Mouse (Mus musculus): Measurements from ENCODE around the gene Znrf2.
"Not testable (repeated sequence)": the region's sequence is repeated elsewhere in the genome, so short reads cannot be mapped to it uniquely, and the experiment has no call there.

The Znrf2 gene

DNA sequence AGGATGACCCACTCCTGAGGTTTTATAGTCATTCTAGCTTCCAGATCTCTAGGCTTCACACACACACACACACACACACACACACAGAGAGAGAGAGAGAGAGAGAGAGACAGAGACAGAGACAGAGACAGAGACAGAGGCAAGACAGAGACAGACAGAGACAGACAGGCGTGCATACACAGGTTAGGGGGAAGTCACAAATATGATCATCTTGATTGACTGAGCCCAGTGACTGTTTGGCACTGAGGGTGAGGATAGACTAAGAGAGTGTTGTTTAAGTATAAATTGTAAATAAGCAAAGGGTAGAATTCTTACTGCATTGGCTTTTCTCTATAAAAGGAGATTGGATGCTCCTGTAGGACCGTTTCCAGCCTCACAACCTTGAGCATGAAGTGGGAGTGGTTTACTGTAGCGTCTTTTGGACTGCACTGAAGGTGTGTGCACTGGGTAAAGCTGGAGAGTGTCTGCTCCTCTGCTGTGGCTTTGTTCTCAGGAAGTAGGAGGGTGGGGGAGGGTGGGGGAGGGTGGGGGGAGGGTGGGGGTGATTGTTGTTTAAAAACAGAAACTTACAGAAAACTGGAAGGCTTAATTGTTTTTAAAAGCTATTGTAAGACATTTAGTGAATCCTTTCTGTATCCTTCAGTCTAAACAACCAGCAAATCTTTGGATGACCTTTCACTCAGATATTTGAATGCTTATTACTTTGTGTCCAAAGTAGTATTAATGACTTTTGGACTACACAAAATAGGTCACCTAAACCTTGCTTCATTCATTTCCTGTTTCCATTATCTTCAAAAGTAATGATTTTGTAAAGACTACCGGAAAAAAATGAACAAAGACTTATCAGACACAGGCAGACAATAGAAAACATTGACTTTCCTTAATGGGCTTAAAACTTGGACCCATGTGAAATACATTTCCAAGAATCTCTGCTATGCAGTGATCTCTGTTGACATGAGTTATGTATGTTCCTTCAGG is 32.8 kb downstream of the Znrf2 start:
- CTCF ChIA-PET, result no interaction called here

DNA sequence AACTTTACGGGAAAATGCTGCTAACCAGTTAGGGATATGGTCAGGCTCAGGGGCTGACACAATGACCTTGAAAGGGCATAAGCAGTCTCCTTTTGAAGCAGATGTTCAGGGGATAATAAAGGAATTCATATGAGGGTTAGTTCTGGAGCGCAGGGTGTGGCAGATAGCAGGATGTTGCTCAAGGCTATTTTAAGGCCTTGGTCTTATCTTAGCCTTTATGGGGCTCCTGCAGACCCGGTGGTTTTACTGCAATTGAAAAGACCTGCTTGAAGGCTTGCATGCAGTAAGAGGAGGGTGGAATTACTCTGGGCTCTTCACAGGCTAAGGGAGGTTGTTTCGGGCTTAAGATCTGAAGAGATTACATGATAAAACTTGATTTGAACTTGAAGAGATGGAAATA is 35.1 kb downstream of the Znrf2 start:
- CTCF ChIA-PET, result interaction anchor here (0.7 kb wide), 1 partner anchor 162 kb away, joined by 3 read pairs; no protein-coding TSS in a partner anchor

DNA sequence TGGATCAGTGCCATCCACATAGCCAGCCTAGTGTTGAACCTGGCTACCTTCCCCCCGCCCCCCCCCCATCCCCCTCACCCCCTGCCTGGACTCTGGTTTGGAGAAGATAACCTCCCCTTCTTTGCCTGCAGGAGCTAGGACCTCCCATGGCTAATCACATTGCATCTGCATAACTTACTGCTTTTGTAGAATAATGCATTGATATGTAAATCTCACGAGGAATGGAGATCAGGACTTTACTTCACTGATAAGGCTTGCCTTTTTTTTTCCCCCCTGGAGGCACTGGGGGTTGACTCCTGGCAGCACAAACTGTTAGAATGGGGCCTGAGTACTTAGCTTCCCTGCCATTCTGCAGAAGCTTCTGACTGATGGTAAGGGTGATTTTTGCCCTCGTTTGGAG is 36.0 kb downstream of the Znrf2 start:
- CTCF ChIA-PET, result interaction anchor here (0.7 kb wide), 1 partner anchor 161 kb away, joined by 3 read pairs; no protein-coding TSS in a partner anchor

DNA sequence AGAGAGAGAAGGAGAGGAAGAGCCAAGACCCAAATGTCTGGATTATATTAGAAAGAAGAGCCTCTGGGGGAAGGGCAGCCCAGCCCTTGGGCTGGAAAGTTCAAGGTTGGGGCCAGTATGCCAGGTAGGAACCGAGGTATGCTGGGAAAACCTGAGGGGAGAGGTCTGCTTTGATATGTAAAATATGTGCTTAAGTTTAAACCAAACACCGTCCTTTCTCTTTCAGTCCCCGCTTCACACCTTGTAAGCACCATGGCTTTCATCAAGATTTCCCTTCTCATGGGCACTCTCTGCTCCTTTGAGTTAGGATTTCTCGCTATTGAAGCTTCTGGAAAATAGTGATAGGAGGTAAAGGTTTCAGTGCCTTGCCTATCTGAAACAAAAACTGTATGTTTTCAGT is 38.1 kb downstream of the Znrf2 start:
- CTCF ChIA-PET, result no interaction called here

DNA sequence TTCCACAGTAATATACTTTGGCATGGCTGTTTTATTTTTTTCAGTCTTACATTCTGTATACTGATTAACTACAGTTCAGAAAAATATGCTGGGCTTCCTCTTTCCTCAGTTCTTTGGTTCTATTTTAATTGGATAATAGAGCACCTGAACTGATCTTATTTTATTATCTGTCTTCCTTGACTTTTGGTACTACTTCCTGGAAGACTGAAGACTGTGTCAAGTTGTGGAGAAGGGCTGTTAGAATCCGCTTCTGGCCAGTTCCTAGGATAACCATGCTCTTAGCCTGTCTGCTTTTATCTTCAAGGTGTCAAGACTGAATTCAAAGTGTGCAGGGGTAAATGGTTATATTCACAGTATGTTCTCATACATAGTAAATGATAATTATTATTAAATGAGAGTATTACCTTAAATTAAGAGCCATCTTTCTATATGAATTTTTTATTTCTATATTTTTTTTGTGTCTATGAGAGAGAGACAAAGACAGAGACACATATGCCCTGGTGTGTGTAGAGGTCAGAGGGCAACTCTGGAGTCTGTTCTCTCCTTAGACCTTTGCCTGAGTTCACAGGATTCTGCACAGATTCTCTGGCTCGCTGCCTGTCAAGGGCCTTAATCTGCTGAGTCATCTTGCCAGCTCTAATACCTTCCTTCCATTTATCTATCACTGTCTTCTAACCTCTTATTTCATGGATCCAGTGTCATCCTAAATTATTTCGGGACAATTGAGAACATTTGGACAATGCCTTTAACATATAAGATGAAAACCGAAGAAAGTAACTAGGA is 39.3 kb downstream of the Znrf2 start:
- CTCF ChIA-PET, result no interaction called here

DNA sequence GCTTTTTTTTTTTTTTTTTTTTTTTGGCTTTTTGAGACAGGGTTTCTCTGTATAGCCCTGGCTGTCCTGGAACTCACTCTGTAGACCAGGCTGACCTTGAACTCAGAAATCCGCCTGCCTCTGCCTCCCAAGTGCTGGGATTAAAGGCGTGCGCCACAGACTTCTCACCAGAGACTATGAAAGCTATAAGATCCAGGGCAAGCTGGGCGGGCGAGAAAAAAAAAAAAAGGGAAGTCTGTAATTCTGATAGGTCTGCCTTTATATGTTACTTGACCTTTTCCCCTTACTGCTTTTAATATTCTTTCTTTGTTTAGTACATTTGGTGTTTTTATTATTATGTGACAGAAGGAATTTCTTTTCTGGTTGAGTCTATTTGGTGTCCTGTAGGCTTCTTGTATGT is 42.4 kb downstream of the Znrf2 start:
- CTCF ChIA-PET, result not testable (repeated sequence)

DNA sequence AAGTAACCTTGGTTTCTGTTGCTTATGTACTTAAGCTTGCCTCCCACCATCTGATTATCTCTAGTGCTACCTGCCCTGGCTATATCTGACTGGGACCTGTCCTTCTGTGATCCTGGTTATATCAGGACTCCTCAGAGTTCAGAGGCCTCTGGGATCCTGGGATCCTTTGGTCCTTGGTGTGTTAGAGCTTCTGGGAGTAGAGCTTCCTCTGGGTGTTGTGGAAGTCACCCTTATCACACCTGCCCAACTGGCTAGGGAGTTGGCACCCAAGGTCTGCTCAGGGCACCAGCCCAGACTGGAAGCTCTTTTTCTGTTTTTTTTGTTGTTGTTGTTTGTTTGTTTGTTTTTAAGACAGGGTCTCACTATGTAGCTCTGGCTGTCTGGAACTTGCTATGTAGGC is 43.5 kb downstream of the Znrf2 start:
- CTCF ChIA-PET, result no interaction called here

DNA sequence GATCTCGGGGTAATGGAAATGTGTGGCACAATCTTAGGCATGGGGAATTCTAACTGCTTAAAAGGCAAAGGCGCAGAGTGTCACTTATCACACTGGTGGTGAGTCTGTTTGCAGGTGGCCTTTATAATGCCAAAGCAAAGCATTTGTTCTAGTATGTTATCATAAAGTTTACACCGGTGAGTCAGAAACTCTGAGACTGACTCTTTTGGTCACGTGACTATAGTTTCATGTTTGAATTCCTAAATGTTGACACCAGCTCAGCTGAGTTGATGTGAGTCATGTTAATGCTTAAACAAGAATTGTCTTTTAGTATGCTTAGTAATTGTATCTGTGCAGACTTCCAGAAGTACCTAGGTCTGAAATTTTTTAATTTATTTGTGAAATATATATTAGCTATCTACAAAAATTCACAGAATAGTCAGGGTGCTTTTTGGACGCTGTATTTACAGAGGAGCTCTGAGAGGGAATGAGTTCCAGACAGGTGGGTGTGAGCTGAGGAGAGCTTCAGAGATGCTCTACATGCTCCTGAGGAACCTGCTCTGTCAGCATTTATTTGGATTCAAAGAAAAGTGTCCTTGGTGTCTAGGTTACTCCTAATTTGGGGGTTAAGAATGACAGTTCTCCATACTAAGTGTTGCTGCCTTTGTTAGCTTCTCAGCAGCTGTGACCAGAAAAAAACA is 50.2 kb downstream of the Znrf2 start:
- CTCF ChIA-PET, result no interaction called here

DNA sequence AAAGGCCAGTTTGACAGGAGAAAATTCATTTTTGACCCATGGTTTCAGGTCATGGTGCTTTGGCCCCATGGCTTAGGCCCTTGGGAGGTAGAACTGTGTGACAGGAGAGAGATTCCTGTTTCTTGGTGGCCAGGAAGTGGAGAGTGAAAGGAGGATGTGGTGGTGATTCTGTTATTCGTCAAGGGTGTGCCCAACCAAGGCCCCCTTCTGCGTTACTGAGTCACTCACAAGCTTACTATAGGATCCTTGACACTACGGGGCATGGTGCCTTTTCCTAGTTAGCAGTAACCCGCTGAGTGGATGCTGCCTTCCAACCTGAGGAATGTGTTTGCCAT is 50.7 kb downstream of the Znrf2 start:
- CTCF ChIA-PET, result no interaction called here

DNA sequence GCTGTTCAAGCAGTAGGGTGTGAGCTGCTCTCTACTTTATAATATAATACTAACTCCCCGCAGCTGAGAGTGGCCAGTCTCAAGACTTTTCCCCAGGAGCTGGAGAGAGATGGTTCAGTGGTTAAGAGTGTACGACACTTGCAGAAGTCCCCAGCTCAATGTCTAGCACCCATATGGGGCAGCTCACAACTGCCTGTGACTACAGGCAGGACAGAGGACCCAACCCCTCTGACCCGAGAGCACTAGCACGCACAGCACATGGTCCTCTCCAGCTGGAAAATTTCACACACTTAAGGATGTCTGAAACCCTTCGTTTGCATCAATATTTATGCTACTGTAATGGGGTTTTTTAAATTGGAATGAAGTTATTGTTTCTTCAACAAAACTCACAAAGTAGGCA is 56.3 kb downstream of the Znrf2 start:
- CTCF ChIA-PET, result no interaction called here

DNA sequence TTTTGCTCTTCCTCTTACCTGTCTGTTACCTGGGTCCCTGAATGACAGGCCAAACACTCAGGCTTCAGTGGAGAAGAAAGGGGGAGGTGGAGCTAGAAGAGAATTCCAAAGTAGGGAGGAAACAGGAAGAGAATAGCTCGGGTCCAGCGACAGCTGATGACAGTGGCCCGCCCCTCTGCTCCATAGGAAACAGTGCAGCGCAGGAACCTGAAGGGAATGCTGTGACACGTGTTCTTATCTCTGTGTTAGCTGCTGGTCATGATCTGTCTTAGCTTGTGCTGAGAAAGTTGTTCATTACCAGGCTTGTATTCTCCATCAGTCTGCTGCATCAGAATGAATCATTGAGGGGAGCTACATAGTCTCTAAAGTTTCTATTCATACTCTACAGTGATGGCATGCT is 60.1 kb downstream of the Znrf2 start:
- CTCF ChIA-PET, result interaction anchor here (0.7 kb wide), 1 partner anchor 888 kb away, joined by 19 read pairs; no protein-coding TSS in a partner anchor

DNA sequence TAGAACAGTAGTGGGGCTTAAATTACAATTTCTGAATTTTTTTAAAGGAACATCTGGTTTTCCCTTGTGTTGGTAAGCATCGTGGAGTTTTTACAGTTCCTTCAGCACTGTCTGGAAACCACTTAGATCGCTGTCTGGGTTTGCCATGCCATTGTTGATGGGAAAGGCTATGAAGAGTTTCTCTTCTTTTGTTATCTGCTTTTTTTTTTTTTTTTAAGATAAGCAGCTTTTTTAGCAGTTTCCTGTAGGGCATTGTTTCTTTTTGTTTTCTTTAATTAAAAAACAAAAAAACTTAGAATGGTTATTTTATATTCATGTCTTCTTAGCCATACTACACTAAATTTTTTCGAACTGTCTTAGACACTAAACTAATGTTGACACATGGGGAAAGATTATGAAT is 60.9 kb downstream of the Znrf2 start:
- CTCF ChIA-PET, result interaction anchor here (0.7 kb wide), 1 partner anchor 889 kb away, joined by 19 read pairs; no protein-coding TSS in a partner anchor

DNA sequence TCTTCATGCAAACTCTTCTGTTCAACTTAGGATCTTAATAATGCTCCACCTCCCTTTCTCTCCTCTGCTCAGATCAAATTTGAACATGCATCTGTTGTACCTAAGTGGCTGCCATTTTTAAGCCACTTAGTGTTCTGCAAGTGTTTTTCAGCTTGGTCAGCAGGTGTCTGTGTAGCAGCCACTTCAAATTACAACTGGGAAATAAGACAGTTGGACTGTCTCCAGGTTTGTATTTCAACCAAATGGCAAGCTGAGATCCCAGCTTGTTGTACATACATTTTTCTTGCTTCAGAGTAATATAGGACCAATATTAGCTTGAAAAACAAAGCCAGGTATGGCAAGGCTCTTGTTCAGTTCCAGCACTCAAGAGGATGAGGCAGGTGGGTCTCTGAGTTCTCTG is 61.8 kb downstream of the Znrf2 start:
- CTCF ChIA-PET, result no interaction called here

DNA sequence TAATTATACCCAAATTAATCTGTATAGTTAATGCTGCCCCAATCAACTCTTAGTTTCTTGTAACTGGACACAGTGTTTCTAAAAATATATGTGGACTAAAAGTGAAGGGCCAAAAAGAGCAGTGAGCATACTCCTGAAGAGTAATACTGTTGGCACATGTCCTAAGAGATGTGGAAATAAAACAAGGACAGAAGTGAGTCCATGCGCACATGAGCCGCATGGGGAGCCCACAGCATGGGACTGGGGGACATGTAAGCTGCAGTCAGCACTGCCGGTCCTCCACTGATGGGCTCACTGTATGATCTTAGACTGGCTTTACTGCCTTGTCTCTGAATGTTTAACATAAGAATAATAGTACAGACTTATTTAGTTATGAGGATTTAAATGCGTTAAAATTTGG is 63.4 kb downstream of the Znrf2 start:
- CTCF ChIA-PET, result no interaction called here

DNA sequence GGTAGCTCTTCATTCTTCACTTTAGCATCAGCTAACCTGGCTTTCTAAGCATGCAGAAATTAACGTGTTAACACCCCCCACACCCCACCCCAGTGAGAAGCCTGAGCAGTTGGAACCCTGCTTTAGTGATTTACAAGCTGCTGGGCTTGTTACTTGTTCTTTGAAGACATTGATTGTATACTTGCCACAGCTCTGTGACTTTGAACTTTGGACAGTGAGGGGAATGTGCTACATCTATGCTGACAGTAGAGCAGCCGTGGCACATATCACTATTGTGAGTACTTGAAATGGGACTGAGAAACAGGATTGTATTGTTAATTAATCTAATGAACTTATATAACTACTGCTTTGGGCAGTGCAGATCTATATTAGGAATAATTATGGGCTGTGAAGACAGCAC is 66.7 kb downstream of the Znrf2 start:
- CTCF ChIA-PET, result no interaction called here

DNA sequence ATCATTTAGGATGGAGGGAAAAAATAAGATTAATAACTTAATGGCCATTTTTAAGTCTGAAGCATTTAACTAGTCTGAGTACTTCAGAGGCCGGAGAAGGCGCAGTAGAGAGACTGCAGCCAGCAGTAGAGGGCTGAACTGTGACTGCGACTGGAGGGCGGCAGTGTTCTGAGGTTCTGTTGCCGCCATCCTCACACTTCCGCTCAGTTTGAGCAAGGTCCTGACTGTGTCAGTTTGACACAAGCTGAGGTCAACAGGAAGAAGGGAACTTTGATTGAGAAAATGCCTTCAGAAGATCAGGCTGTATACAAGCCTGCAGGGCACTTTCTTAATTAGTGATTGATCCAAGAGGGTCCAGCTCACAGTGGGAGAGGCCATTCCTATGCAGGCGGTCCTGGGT is 69.5 kb downstream of the Znrf2 start:
- CTCF ChIA-PET, result no interaction called here

DNA sequence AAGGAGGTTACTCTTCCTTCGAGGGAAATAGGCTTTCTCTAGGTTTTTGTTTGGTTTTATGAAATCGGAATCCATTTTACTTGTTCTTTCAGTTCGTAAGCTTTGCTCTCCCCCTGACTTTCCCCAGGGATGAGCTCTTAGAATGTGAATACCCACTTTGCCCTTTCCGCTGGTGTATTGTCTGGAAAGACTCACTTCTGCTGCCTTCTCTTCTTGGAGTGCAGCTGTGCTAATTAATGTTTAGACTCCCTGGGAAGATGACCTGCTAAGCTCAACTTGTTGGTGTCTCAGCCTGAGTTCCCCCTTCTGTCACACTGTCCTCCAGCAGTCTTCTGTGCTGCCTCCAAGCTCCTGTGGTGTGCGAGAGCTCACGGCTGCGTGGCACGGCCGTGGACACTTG is 73.5 kb downstream of the Znrf2 start:
- CTCF ChIA-PET, result no interaction called here

DNA sequence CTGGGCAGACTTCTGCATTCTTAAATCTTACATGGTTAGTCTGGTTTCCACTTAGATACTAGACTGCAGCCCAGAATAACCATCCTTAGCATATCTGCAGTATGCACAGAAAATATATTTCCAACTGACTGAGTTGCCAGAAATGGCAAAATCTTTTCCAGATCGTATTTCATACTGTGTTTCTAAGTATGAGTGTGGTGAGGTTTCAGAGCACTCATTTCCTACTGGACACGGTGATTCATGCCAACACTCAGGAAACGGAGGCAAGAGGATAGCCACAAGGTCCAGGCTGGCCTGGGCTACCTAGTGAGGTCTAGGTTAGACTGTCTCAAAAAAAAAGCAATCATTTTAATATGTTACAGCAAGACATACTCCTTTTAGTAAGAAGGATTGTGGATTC is 74.7 kb downstream of the Znrf2 start:
- CTCF ChIA-PET, result no interaction called here

DNA sequence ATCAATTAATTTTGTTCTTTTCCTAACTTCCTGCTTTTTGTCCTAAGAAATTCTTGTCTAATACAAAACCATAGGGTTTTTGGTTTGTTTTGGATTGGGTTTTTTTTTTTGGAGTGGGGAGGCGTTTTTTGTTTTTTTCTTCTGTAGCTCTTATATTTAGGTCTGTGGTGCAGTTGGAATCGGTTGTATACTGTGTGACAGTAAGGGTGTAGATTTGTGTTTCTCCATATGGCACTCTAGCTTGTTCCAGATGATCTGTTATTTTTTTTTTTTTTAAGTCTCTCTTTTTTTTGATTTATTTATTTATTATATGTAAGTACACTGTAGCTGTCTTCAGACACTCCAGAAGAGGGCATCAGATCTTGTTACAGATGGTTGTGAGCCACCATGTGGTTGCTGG is 83.5 kb downstream of the Znrf2 start:
- CTCF ChIA-PET, result interaction anchor here (0.6 kb wide), 1 partner anchor 57 kb away, joined by 3 read pairs; no protein-coding TSS in a partner anchor

DNA sequence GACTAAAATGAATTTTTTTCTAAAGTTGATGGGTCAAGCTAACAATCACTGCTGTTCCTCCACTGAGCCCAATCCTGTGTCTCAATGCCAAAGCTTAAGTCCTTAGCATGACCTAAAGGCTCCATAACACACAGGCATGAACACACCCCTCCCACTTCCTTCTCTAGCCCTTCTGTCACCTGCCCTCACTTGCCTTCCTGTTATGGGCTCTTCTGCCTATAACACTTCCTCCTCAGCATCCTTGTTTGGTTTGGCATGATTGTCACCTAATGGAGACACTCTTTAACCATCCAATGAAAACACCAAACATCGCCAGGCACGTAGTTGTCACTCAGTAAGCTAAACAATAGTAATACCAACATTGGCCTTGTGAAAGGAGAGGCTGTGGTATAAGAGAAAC is 85.8 kb downstream of the Znrf2 start:
- CTCF ChIA-PET, result interaction anchor here (0.9 kb wide), 1 partner anchor 20 kb away, joined by 3 read pairs; no protein-coding TSS in a partner anchor

DNA sequence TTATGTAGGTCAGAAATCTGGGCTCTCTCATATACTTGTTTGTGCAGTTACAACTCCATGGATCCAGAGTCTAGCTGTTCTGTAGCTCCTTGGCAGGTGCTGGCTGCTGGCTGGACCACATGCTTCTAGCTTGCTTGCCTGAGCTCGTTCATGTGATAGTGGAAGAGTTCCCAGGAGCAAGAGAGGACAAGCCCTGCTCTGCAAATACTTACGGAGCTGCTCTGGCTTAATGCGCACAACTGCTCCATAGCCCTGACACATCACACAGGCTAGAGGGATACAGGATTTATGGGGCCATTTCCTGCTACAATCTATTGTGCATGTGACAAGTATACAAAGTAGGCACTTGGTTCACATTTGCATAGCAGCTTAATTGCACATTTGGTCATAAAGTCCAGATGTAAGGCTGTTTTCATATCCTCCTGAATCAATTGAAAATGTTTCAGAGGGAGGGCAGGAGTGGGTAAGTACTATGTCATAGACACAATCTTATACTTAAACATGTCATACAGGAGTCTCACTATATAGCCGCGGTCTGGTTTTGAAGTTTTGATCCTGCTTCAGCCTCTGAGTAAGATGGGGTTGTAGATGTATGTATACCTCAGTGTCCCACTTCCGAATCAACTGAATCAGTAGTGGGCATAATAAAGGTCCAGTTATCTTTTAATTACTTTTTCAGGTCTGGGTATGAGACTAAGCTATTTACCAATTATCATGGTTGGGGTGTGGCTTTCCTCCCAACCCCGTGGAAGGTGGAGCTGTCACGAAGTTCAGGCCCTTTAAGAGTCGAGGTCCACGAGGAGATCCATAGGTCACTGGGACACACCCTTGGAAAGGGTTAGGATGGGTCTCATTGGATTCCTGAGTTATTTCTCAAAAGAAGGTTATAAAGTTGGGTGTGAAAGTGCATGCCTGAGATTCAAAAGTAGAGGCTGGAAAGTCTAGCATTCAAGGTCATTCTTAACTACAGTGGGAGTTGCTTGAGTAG is 89.6 kb downstream of the Znrf2 start:
- CTCF ChIA-PET, result interaction anchor here (0.5 kb wide), 1 partner anchor 167 kb away, joined by 3 read pairs; no protein-coding TSS in a partner anchor
